Mouse (Mus musculus) yolk sac, embryonic 10.5 days (tissue): ENCODE results near the gene Lrguk.

Experiments used
- DNase-seq: peaks from one replicate; pipeline ENCODE4 v3.0.0-alpha.2; 2017; ENCODE audit warnings: low spot score

The Lrguk gene

GRCm38 (mm10) chr6:34066790-34067189, 37.5 kb downstream of the Lrguk start:
- no peak for DNase-seq

- DNase-seq = no peak
Observed at GRCm38 (mm10) chr6:34067271-34067670, 38.0 kb downstream of the Lrguk start.

DNA sequence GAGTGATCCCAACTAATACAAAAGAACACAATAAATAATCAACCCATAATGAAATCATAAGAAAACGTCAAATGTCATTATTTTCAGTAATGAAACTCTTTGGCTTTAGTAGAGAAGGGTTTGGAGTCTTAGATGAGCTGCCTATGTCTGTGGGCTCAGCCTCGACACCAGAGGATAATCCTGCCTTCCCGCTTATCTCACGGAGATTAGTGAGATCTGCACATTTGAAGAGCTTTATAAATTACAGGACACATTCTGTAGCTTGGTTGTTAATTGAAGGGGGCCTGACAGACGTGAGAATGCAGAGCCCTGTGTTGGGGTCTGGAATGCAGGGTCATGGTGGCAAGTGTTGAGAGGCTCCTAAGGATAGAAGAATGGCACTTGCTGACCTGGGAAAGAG, 42.7 kb downstream of the Lrguk start:
- DNase-seq = no peak

- no peak for DNase-seq
Observed at GRCm38 (mm10) chr6:34073931-34074442, 44.7 kb downstream of the Lrguk start.

GRCm38 (mm10) chr6:34075520-34075919, 46.3 kb downstream of the Lrguk start:
- no peak for DNase-seq

DNA sequence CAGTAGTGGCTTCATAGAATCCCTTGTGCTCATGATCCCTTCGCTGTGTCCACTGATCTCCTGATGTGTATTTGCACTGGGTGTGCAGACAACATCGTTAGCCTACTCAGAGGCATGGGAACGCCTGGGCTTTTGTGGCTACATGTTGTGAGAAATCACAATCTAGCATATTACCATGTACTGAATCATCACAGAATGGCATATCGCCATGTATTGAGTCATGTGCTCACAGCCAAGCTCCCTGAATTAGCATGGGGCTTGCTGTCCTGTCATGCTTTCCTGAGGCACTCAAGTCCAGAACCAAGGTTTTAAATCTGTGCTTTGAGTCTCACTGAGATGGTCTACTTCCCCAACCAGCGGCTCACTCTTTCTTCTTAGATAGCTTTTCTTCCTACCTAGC, 54.2 kb downstream of the Lrguk start:
- DNase-seq = no peak

DNA sequence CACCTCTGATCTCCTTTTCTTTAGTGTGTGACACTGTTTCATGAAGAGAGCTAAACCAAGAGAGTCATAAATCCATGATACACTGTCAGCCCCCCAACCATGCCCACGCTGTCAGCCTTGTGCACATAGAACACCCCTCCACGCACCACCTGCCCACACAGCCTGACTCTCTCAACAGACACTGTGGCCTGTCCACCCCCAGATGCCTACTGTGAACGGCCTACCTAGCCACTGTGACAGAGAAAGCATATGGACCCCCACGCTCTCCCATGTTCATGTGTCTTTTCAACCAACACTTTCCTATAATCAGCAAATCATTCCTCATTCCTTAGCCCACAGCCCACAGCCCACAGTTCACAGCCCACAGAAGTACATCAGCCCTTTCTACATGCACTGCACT, 58.5 kb downstream of the Lrguk start:
- no peak for DNase-seq

DNA sequence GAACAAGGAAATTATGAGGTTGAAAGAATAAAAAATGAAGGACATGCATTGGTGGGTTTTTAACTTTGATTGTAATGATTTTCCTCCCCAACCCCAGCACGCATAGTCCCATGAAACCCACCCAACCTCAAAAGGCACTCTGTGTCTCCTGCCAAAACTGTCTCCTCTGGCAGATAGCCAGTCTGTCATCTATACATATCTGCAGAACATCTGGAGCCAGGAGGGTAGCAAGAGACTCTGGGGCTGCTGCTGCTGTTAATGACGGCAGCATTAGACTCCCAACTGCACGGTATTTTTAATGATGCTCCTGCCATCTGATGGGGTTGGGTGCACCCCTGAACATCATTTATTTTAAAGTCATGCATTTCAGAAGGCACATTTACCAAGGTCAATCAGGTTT, 59.7 kb downstream of the Lrguk start:
- no peak for DNase-seq

DNA sequence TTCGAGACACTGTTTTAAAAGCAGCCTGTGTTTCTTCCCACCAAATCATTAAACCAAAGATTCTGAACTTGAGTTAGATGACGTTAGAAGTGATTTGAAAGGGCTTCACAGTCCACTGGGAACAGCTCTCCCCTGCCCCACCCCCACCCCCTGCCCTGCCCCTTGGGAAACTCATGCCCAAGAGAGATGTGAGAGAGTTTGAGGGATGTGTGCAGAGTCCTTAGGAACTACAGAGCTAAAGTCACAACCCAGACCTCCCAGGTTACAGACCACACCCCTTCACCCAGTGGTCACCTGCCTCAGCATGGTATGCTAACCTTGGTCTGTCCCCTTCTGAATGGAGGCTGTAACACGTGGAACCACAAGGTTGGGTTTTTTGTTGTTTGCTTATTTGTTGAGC, 62.3 kb downstream of the Lrguk start:
- DNase-seq = no peak

GRCm38 (mm10) chr6:34096274-34096673, 67.0 kb downstream of the Lrguk start:
- DNase-seq = no peak

- DNase-seq = no peak
Observed at GRCm38 (mm10) chr6:34096905-34097304, 67.7 kb downstream of the Lrguk start.

GRCm38 (mm10) chr6:34099725-34100124, 70.5 kb downstream of the Lrguk start:
- no peak for DNase-seq

DNA sequence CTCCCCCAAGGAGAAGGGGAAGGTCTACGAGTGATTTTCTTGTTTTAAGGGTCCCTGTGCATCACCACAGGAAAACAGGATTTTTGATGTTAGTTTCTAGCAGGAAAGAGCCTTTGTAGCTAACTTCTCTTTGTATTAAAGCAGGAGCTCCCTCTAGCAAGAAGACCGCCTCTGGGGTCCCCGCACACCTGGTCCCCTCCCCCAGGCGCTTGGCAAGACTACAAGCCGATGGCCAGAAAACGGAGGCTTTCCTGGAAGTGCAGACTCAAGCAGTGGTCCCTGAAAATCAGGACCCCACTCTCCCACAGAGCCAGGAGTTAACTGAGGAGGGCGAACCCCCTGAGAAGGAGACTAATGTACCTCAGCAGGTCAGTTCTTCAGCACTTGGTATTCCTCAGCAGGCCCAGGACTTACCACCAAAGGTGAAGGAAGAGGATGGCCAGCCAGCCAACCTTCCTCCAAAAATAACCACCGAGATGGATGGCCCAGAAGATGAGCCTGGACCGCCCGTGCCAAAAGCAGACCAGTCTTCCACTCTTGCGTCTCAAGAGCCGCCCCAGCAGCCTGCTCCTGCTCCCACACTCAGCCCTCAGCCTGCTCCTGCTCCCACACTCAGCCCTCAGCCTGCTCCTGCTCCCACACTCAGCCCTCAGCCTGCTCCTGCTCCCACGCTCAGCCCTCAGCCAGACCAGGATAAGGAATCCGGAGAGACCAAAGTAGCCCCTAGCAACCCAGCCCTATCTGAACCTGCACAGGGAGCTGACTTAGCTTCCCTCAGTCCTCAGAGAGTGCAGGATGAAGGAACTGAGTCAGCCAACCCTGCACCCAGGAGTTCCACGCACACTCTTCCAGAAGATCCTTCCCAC, 72.5 kb downstream of the Lrguk start:
- DNase-seq = no peak

GRCm38 (mm10) chr6:34103251-34103920, 74.1 kb downstream of the Lrguk start:
- no peak for DNase-seq

DNA sequence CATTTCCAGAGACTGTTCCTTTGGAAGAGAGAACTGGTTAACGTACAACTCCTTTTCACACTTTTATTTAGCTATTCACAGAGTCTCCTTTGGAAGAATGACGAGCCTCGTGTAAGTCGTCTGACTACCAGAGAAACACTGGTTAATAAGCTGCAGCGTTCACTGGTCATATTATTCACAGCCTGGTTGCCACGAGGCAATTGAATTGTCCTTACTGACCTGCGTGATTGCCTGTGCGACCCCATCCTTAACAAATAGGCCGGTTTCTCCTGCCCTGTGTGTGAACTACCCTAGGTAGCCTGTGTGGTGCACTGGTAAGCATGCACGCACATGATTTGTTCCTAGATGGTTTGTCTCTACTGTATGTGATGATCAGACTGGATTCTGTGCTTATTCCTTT, 81.3 kb downstream of the Lrguk start:
- no peak for DNase-seq

DNA sequence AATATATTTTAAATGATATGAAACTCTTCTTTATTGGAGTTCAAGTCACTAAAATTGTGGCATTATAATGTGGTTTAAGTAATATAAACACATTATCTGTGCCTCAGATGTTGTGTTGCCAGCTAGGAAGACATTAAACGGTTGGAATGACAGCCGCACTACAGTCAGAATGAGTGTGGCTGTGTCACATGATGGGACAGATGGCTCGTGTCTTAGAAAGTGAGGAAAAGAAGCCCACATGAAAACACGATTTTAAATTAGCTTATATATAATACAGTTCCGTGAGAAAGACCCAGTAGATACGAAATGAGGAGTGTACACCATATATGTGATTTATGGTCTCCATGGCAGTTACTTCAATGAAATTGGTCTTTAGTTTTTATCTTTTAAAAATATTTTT, 82.2 kb downstream of the Lrguk start:
- DNase-seq = no peak

GRCm38 (mm10) chr6:34116838-34117478, 87.7 kb downstream of the Lrguk start:
- DNase-seq = no peak

- DNase-seq = no peak
Observed at GRCm38 (mm10) chr6:34124401-34124800, 95.2 kb downstream of the Lrguk start.

DNA sequence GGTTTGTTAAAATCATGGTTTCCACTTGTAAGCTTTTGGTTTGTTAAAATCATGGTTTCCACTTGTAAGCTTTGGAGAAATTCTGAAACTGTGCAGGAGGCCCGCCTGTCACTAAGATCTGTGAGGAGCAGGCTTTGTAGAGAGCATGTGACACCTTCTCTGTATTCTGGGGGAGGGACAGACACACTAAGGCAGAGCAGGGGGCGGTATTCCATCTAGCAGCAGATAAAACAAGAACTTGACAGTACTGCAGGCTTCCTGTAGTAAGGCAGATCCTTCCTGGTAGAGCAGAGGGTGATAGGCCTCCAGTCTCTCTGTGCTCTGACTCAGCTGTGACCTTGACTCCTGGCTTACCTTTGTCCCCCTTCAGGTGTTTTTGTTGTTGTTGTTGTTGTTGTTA, 100.0 kb downstream of the Lrguk start:
- DNase-seq = no peak

- no peak for DNase-seq
Observed at GRCm38 (mm10) chr6:34132391-34132790, 103.1 kb downstream of the Lrguk start.

GRCm38 (mm10) chr6:34138366-34138765, 109.1 kb downstream of the Lrguk start:
- no peak for DNase-seq

DNA sequence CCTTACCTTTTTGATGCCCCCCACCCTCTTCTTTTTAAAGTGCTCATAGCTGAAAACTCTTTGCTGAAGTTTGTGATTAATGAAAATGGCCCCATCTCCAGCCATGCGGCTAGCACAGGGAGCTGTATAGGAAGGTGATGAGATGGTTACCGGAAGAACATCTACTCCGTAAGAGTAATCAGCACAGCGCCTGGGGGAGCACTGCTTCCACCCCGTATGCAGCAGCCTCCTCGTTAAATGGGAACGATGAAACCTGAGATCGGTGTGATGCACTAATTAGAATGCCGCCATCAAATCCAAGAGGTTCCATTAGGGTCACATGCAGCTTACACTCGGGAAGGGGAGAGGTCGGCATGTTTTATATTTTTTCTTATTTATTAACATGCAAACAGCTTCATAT, 113.7 kb downstream of the Lrguk start:
- DNase-seq = no peak

DNA sequence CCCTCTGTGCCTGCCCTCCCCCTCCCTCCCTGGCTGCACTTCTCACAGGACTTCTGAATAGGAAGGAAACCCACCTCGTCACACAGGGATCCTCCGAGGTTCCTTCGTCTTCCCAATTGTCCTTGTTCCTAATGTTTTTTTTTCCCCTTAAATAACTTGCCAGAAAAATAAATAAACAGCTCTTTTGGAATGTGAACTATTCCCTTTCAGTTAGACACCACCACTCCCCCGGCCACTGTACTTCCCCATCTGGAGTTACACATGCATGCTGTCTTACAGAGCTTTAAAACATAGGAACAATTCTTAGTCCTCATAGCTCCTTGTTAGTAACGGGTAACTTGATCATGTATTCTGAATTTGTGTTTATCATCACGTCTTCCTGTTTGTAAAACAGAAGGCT, 116.8 kb downstream of the Lrguk start:
- no peak for DNase-seq
